In genomic region chr5:120811951-120812819, GRCm38 (mm10) we compare ENCODE assay signal across 8 mouse cellular contexts. TPM values are rescaled to one million over a fixed set of nuclear protein-coding genes. Genes with fewer than 3 reads are reported as not detected.
A peak's percentile ranks its signal among the peaks of the same experiment; 100 is the strongest.
DNase-seq lines count a peak whose midpoint lies in the region; ATAC-seq and TF ChIP-seq lines count a peak whose summit lies in the region.

TSS of gene Oas1c (minus strand) at chr5:120812514.

- no peaks in the 10 kb centered on the region for H3K27me3 ChIP-seq in embryonic facial prominence, embryonic 14.5 days (replicated peaks; ENCODE audit: control insufficient read depth, insufficient read depth, low read length)
- H3K27me3 ChIP-seq in heart, adult 2 months (ENCODE audit: control insufficient read depth, insufficient read depth, low read length), result no peaks in the 10 kb centered on the region
- H3K27me3 ChIP-seq in limb, embryonic 13.5 days, result no peaks in the 10 kb centered on the region
- no peaks in the 10 kb centered on the region for H3K27me3 ChIP-seq in midbrain, embryonic 16.5 days (ENCODE audit: control insufficient read depth, insufficient read depth, low read depth, low read length)

- intact Hi-C loops in heart, adult 2 months (cut with DNase I), result no loop called here

- peak; percentile 99 for DNase-seq in 3T3-L1 (ENCODE audit: low read depth, low spot score)
- peak; percentile 88 to 89 for DNase-seq in adrenal gland, postnatal 36 days
- peak; percentile 96 for DNase-seq in embryonic facial prominence, embryonic 14.5 days (ENCODE audit: low spot score)
- peak; percentile 87 to 90 for DNase-seq in heart, adult 2 months
- DNase-seq in kidney, adult 8-10 months, result peak; percentile 91 to 93
- peak; percentile 65 to 83 for DNase-seq in spleen, postnatal 10 days (ENCODE audit: low spot score in 2 of 2)

- ATAC-seq in embryonic facial prominence, embryonic 14.5 days (ENCODE audit: low read depth), result peak; percentile 95
- ATAC-seq in limb, embryonic 13.5 days (ENCODE audit: low FRiP score, low read depth), result peak; percentile 90
- ATAC-seq in midbrain, embryonic 16.5 days, result peak; percentile 82

- peaks cover 5% of the 10 kb centered on the region; the same call in 1 of the 2 replicates for H3K4me1 ChIP-seq in embryonic facial prominence, embryonic 14.5 days (ENCODE audit: control insufficient read depth, insufficient read depth, low read length)
- H3K4me1 ChIP-seq in heart, adult 2 months (ENCODE audit: control insufficient read depth, insufficient read depth, low read length), result peaks cover 2% of the 10 kb centered on the region; the same call in 1 of the 2 replicates
- peaks cover 14% of the 10 kb centered on the region for H3K4me1 ChIP-seq in limb, embryonic 13.5 days
- H3K4me1 ChIP-seq in midbrain, embryonic 16.5 days (ENCODE audit: control insufficient read depth, insufficient read depth, low read length), result peaks cover 5% of the 10 kb centered on the region

- H3K36me3 ChIP-seq in embryonic facial prominence, embryonic 14.5 days (ENCODE audit: control insufficient read depth, insufficient read depth, low read length), result no peaks in the 10 kb centered on the region
- no peaks in the 10 kb centered on the region for H3K36me3 ChIP-seq in heart, adult 2 months (ENCODE audit: control insufficient read depth, insufficient read depth, low read length)
- no peaks in the 10 kb centered on the region for H3K36me3 ChIP-seq in limb, embryonic 13.5 days
- H3K36me3 ChIP-seq in midbrain, embryonic 16.5 days (ENCODE audit: control insufficient read depth, insufficient read depth, low read length), result no peaks in the 10 kb centered on the region

- TF ChIP-seq CTCF in heart, adult 2 months (IDR thresholded peaks at IDR 0.05), result no peak

- no peak; the same call in 1 of the 2 replicates for TF ChIP-seq EP300 in heart, adult 2 months (IDR thresholded peaks at IDR 0.05; ENCODE audit: insufficient read depth, low read depth, low read length)

- peak; percentile 94 for TF ChIP-seq POLR2A in heart, adult 2 months (IDR thresholded peaks at IDR 0.05; ENCODE audit: insufficient read depth, low read depth, low read length)

- H3K79me2 ChIP-seq in heart, adult 2 months (replicated peaks; ENCODE audit: control insufficient read depth, insufficient read depth, low read length), result no peaks in the 10 kb centered on the region

- H3K27ac ChIP-seq in embryonic facial prominence, embryonic 14.5 days (replicated peaks; ENCODE audit: low read depth, low read length), result peak within 1 kb of the TSS; percentile 75
- H3K27ac ChIP-seq in heart, adult 2 months, result peak within 1 kb of the TSS; percentile 72
- H3K27ac ChIP-seq in limb, embryonic 13.5 days, result peak within 1 kb of the TSS; percentile 87
- H3K27ac ChIP-seq in midbrain, embryonic 16.5 days (ENCODE audit: low read length), result peak within 1 kb of the TSS; percentile 69

- WGBS in embryonic facial prominence, embryonic 14.5 days, result 4% methylated on average over 18 of the region's 18 CpGs
- 6% methylated on average over 18 of the region's 18 CpGs for WGBS in heart, adult 2 months
- WGBS in limb, embryonic 13.5 days, result 6% methylated on average over 18 of the region's 18 CpGs
- 7% methylated on average over 18 of the region's 18 CpGs for WGBS in midbrain, embryonic 16.5 days

- peak within 1 kb of the TSS; percentile 33 for H3K4me3 ChIP-seq in embryonic facial prominence, embryonic 14.5 days (ENCODE audit: low read depth, low read length)
- peak within 1 kb of the TSS; percentile 77 for H3K4me3 ChIP-seq in heart, adult 2 months
- H3K4me3 ChIP-seq in limb, embryonic 13.5 days, result peak within 1 kb of the TSS; percentile 39
- peak within 1 kb of the TSS; percentile 17 for H3K4me3 ChIP-seq in midbrain, embryonic 16.5 days (ENCODE audit: low read depth, low read length)

- no peaks in the 10 kb centered on the region for H3K9me3 ChIP-seq in embryonic facial prominence, embryonic 14.5 days (ENCODE audit: control insufficient read depth, low read length)
- no peaks in the 10 kb centered on the region for H3K9me3 ChIP-seq in limb, embryonic 13.5 days
- no peaks in the 10 kb centered on the region for H3K9me3 ChIP-seq in midbrain, embryonic 16.5 days (replicated peaks; ENCODE audit: control insufficient read depth, low read length, poor library complexity, severe bottlenecking)

- H3K4me2 ChIP-seq in embryonic facial prominence, embryonic 14.5 days (ENCODE audit: low read depth, low read length), result peak within 1 kb of the TSS; percentile 54
- H3K4me2 ChIP-seq in limb, embryonic 13.5 days (replicated peaks), result peak within 1 kb of the TSS; percentile 62
- peak within 1 kb of the TSS; percentile 40 for H3K4me2 ChIP-seq in midbrain, embryonic 16.5 days (ENCODE audit: low read length)

- peak within 1 kb of the TSS; percentile 41 for H3K9ac ChIP-seq in embryonic facial prominence, embryonic 14.5 days (ENCODE audit: low read depth, low read length)
- peak within 1 kb of the TSS; percentile 64 for H3K9ac ChIP-seq in heart, adult 2 months (ENCODE audit: low read depth, low read length)
- H3K9ac ChIP-seq in limb, embryonic 13.5 days, result peak within 1 kb of the TSS; percentile 54
- H3K9ac ChIP-seq in midbrain, embryonic 16.5 days (ENCODE audit: low read depth, low read length), result peak within 1 kb of the TSS; percentile 4; the same call in 1 of the 2 replicates

RNA-seq across cellular contexts. Expression of gene Oas1c, which starts in this region (rescaled TPM):
- total RNA-seq in adrenal gland, postnatal 36 days (2021), result 1 to 10 TPM in 1 of 2 experiments, under 1 TPM in 1; 0.40 to 1.7 TPM
- 0.24 and 0.39 TPM in 2 replicates for polyA plus RNA-seq in embryonic facial prominence, embryonic 14.5 days (2014; fragmentation: Nextera tagmentation; extraction: Ambion mirVana)
- under 1 TPM; 0.26 to 0.36 TPM for total RNA-seq in heart, adult 2 months (2021)
- 0.85 and 1.3 TPM in 2 replicates for polyA plus RNA-seq in heart, adult 2 months (2012; rRNA removed)
- 0.24 and 0.37 TPM in 2 replicates for polyA plus RNA-seq in limb, embryonic 13.5 days (2015; fragmentation: Nextera tagmentation; extraction: Ambion mirVana)
- polyA plus RNA-seq in midbrain, embryonic 16.5 days (2015; fragmentation: Nextera tagmentation; extraction: Ambion mirVana), result 0.17 and 0.45 TPM in 2 replicates

Comparison
In these comparisons a context has a peak if more than half of its experiments do, and no peak if none do; other contexts are left out.
1. Peak in every context shown above with its lines: DNase-seq, ATAC-seq, H3K4me3 ChIP-seq and H3K27ac ChIP-seq.
2. Peak in DNase-seq, ATAC-seq, H3K4me3 ChIP-seq, H3K27ac ChIP-seq, H3K9ac ChIP-seq and H3K4me2 ChIP-seq in embryonic facial prominence, embryonic 14.5 days; RNA of the gene not detected or under 1 TPM.
3. Peak in ATAC-seq, H3K4me3 ChIP-seq, H3K27ac ChIP-seq, H3K9ac ChIP-seq and H3K4me2 ChIP-seq in limb, embryonic 13.5 days; RNA of the gene not detected or under 1 TPM.
4. Peak in ATAC-seq, H3K4me3 ChIP-seq, H3K27ac ChIP-seq, H3K9ac ChIP-seq and H3K4me2 ChIP-seq in midbrain, embryonic 16.5 days; RNA of the gene not detected or under 1 TPM.
5. H3K4me3 ChIP-seq: peak in every context shown above with its lines; median percentile 77 in heart, adult 2 months; 39 in limb, embryonic 13.5 days; 33 in embryonic facial prominence, embryonic 14.5 days; 17 in midbrain, embryonic 16.5 days.
6. H3K9ac ChIP-seq: peak in every context shown above with its lines; median percentile 64 in heart, adult 2 months; 54 in limb, embryonic 13.5 days; 41 in embryonic facial prominence, embryonic 14.5 days; 4 in midbrain, embryonic 16.5 days.